Mouse (Mus musculus) liver, postnatal 0 days (tissue): ENCODE results near the gene Clybl. TPM values are rescaled to one million over a fixed set of nuclear protein-coding genes. Genes with fewer than 3 reads are reported as not detected.

Source experiments
- ATAC-seq: fragments of 200-750 bp; cut with Nextera tagmentation; 2 replicates; pipeline ENCODE4 v1.8.0; 2017; ENCODE audit warnings: mild to moderate bottlenecking, moderate library complexity
- DNase-seq: peaks from one replicate; pipeline ENCODE4 v3.0.0-alpha.2; 2016
- H3K27ac ChIP-seq: fragments of 300-500 bp; sonication (generic); 2 replicates; pipeline ENCODE4 v1.5.1; 2014; ENCODE audit warnings: antibody characterized with exemption, moderate library complexity, mild to moderate bottlenecking, low read depth
- H3K27me3 ChIP-seq: fragments of 300-500 bp; sonication (generic); 2 replicates; pipeline ENCODE4 v1.6.1; 2014; ENCODE audit warnings: low read length, control low read depth, mixed read lengths; ENCODE audit not compliant: insufficient read depth
- H3K36me3 ChIP-seq: fragments of 300-500 bp; sonication (generic); replicated peaks from 2 replicates; pipeline ENCODE4 v1.6.1; 2014; ENCODE audit warnings: mild to moderate bottlenecking, control low read depth, low read length, moderate library complexity, mixed read lengths; ENCODE audit not compliant: insufficient read depth
- H3K4me1 ChIP-seq: fragments of 300-500 bp; sonication (generic); 2 replicates; pipeline ENCODE4 v1.6.1; 2014; ENCODE audit warnings: antibody characterized with exemption, mild to moderate bottlenecking, control low read depth; ENCODE audit not compliant: insufficient read depth
- H3K4me2 ChIP-seq: fragments of 300-500 bp; sonication (generic); 2 replicates; pipeline ENCODE4 v1.6.1; 2014; ENCODE audit warnings: low read depth, mild to moderate bottlenecking, low read length, moderate library complexity, mixed read lengths
- H3K4me3 ChIP-seq: fragments of 300-500 bp; sonication (generic); 2 replicates; pipeline ENCODE4 v1.5.1; 2014; ENCODE audit warnings: low read depth, low read length
- H3K9ac ChIP-seq: fragments of 300-500 bp; sonication (generic); replicated peaks from 2 replicates; pipeline ENCODE4 v1.6.1; 2014; ENCODE audit warnings: mild to moderate bottlenecking, moderate library complexity
- H3K9me3 ChIP-seq: fragments of 300-500 bp; sonication (generic); 2 replicates; pipeline ENCODE4 v1.6.1; 2016; ENCODE audit warnings: mild to moderate bottlenecking, control low read depth, low read length, mixed read lengths
- CTCF ChIP-seq: sonication (generic); IDR thresholded peaks from 2 replicates; pipeline ENCODE4 v1.5.1; 2016; ENCODE audit warnings: antibody characterized with exemption, low read depth
- EP300 ChIP-seq: IDR thresholded peaks from 2 replicates; pipeline ENCODE4 v1.6.1; 2016; ENCODE audit warnings: antibody characterized with exemption, low read depth, mild to moderate bottlenecking
- WGBS: fragments of 180-500 bp; shearing (Covaris S2); extraction: QIAGEN DNeasy Blood & Tissue Kit; methylation state at CpG from one replicate; pipeline ENCODE4 v1.1.7; 2014; ENCODE audit not compliant: insufficient replicate concordance; 5-methylcytosine and 5-hydroxymethylcytosine counted together
- polyA plus RNA-seq: library from polyadenylated mRNA; unstranded; fragments of >200 nt; fragmentation: Nextera tagmentation; extraction: Ambion mirVana; gene quantifications from 2 replicates; pipeline ENCODE4 v1.2.1, GENCODE M21; 2015

Gene Clybl
- polyA plus RNA-seq, 1 experiment from 2014 or later = 36.0 TPM

DNA sequence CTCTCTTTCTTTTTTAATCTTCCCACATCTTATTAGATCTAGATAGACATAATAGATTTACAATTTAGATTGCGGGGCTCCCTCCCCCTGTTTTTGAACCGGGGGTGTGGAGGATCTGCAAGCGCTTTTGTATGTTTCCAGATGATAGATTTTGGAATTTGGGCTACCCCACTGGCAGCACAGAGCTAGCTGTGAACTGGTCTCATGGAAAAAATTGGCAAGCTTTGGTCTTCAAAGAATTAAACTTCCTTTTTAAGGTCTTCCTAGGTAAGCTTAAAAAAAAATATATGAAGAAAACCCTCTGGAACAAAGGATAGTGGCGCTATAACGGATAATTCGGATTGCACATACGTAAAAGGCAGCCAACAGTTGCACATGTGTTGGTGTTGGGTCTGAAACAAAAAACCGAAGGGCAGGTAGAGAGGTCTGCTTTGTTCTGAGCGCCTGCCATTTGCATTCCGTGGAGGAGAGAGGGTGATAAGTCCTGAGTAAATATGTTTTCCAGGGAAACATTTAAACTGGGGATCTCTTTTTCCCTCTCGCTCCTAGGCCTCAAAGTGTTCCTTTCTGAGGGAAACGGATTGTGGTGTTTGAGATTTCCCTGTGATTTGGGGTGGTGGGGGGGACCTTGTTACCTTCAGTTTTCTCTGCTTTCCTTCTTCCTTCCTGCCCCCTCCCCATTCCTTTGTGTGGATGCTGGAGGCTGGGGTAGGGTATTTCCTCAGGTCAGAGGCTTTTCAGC, 193.7 kb downstream of the Clybl start:
- Histone ChIP-seq H3K4me2 (no peak overlapping the region), H3K4me1 (no peaks in the 10 kb centered on the region), H3K36me3 (no peaks in the 10 kb centered on the region), H3K27me3 (no peaks in the 10 kb centered on the region), H3K4me3 (no peak overlapping the region), H3K9me3 (no peaks in the 10 kb centered on the region), H3K27ac (no peak overlapping the region), H3K9ac (no peak overlapping the region)
- 59% methylated on average over 12 of the region's 12 CpGs for WGBS
- ATAC-seq (no peak), DNase-seq (no peak)
- no peak for TF ChIP-seq CTCF
- no peak for TF ChIP-seq EP300

- TF ChIP-seq EP300 (no peak), CTCF (no peak)
- DNase-seq = no peak
- Histone ChIP-seq H3K4me3 (no peak overlapping the region), H3K27me3 (no peaks in the 10 kb centered on the region), H3K4me2 (no peak overlapping the region), H3K27ac (no peak overlapping the region), H3K9ac (no peak overlapping the region), H3K9me3 (no peaks in the 10 kb centered on the region), H3K36me3 (no peaks in the 10 kb centered on the region), H3K4me1 (no peaks in the 10 kb centered on the region)
- no peak for ATAC-seq
- 53% methylated on average over 9 of the region's 9 CpGs for WGBS
Observed at GRCm38 (mm10) chr14:122376482-122377143, 195.1 kb downstream of the Clybl start.

DNA sequence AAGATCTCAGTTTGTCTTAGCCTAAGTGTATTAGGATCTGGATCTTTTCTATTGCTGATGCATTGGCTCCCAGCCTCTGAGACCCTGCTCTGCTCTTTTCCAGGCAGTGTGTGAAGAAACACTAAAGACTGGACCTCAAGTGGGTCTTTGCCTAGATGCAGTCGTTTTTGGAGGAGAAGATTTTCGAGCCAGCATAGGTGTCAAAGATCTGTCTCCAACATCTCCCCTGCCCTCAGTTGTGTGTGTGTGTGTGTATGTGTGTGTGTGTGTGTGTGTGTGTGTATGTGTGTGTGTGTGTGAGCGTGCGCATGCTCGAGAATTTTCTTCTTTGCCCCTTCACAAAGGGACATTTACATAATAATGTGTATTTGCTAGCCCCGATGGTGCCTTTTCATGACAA, 196.2 kb downstream of the Clybl start:
- Histone ChIP-seq H3K4me3 (no peak overlapping the region), H3K4me2 (no peak overlapping the region), H3K9me3 (no peaks in the 10 kb centered on the region), H3K27ac (no peak overlapping the region), H3K36me3 (no peaks in the 10 kb centered on the region), H3K4me1 (no peaks in the 10 kb centered on the region), H3K27me3 (no peaks in the 10 kb centered on the region), H3K9ac (no peak overlapping the region)
- WGBS = 82% methylated on average over 6 of the region's 6 CpGs
- DNase-seq (no peak), ATAC-seq (no peak)
- TF ChIP-seq CTCF = no peak
- TF ChIP-seq EP300 = no peak

DNA sequence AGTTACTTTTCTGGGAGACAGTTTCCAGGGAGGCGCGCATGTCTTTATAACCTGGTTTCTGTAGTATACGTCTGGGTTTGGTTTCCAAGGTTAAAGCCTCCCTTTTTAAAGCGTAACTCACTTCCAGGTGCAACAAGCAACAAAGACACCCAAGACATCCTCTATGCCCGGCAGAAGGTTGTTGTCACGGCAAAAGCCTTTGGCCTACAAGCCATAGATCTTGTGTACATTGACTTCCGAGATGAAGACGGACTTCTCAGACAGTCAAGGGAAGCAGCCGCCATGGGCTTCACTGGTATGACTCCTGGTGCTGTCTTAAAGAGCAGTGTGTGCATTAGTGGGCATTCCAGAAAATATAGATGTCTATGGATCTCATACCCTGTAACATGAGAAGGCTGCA, 197.6 kb downstream of the Clybl start:
- Histone ChIP-seq H3K36me3 (no peaks in the 10 kb centered on the region), H3K27ac (no peak overlapping the region), H3K4me1 (no peaks in the 10 kb centered on the region), H3K4me3 (no peak overlapping the region), H3K27me3 (no peaks in the 10 kb centered on the region), H3K9me3 (no peaks in the 10 kb centered on the region), H3K9ac (no peak overlapping the region), H3K4me2 (no peak overlapping the region)
- no peak for ATAC-seq
- TF ChIP-seq CTCF (no peak), EP300 (no peak)
- DNase-seq = no peak
- 81% methylated on average over 9 of the region's 9 CpGs for WGBS

GRCm38 (mm10) chr14:122379996-122380395, 198.5 kb downstream of the Clybl start:
- TF ChIP-seq CTCF = no peak
- no peak for TF ChIP-seq EP300
- ATAC-seq (no peak), DNase-seq (no peak)
- Histone ChIP-seq H3K9ac (no peak overlapping the region), H3K27me3 (no peaks in the 10 kb centered on the region), H3K4me3 (no peak overlapping the region), H3K9me3 (no peaks in the 10 kb centered on the region), H3K4me2 (no peak overlapping the region), H3K4me1 (no peaks in the 10 kb centered on the region), H3K27ac (no peak overlapping the region), H3K36me3 (no peaks in the 10 kb centered on the region)
- 71% methylated on average over 5 of the region's 5 CpGs for WGBS

DNA sequence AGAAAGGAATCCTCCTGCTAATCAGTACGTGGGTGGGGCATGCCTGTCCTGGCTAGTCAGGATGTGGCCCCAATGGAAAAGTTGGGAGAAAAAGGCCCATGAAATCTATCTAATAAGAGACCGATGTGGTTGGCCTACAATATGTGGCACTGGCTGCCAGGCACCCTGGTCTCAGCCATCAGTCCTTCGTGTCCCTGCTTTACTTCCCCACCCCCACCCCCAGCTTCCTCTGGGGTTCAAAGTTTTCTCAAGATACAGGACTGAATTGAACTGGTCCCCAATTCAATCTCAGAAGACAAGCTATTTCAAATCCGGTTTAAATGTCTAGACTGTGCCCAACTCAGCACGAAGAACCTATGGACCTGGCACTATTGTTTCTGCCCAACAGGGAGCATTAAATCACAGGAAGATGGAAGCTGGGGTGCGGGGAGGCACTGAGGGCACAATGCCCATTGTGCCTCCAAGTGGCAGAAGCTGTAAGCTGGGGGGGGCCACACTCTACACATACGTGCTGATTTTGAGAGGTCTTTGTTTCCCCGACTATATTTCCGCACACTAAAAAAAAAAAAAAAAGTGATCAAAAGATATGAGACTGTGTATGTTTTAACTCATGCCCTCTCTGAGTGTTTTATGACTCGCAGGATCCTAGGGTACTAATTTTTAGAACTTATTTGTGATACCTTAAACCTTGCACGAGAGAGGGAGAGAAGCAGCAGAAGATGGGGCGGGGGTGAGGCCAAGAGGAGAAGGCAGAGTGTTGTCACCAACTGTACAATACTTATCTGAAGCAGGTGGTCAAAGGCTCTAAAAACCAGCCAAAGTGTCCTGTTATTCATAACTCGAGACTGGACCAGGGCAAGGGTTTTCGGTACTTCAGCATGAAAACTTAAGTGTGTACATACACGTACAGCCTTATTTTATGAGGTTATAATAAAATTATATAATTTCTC, 199.7 kb downstream of the Clybl start:
- H3K9ac ChIP-seq = no peak overlapping the region
- TF ChIP-seq CTCF = no peak
- no peak for TF ChIP-seq EP300
- DNase-seq (no peak), ATAC-seq (no peak)
- WGBS = 77% methylated on average over 15 of the region's 15 CpGs
- no peaks in the 10 kb centered on the region for H3K27me3 ChIP-seq
- H3K4me3 ChIP-seq = no peak overlapping the region
- H3K4me2 ChIP-seq = no peak overlapping the region
- H3K9me3 ChIP-seq = no peaks in the 10 kb centered on the region
- no peaks in the 10 kb centered on the region for H3K36me3 ChIP-seq
- H3K4me1 ChIP-seq = no peaks in the 10 kb centered on the region
- H3K27ac ChIP-seq = no peak overlapping the region
